Mouse (Mus musculus) hindlimb bud, embryonic 11.5 days (tissue): Measurements from ENCODE around the gene Nhp2.
"Not testable (repeated sequence)": the region's sequence is repeated elsewhere in the genome, so short reads cannot be mapped to it uniquely, and the experiment has no call there.

Source experiments
- DNase-seq: peaks from one replicate; pipeline ENCODE4 v3.0.0-alpha.2; 2012; ENCODE audit warnings: low read depth, low spot score; ENCODE audit errors: extremely low spot score

Nhp2 gene

GRCm38 (mm10) chr11:51605602-51606446 is 13.7 kb upstream of the Nhp2 start:
- DNase-seq: no peak

GRCm38 (mm10) chr11:51606447-51607095 is 13.0 kb upstream of the Nhp2 start, which contains the start of gene Hnrnpab:
TSS of gene Hnrnpab (minus strand) at chr11:51606847.
- peak; percentile 93 for DNase-seq

- no peak for DNase-seq
Measured at GRCm38 (mm10) chr11:51607096-51607738, 12.3 kb upstream of the Nhp2 start.

- no peak for DNase-seq
Measured at GRCm38 (mm10) chr11:51609266-51609909, 10.1 kb upstream of the Nhp2 start.

GRCm38 (mm10) chr11:51609940-51610339 is 9.6 kb upstream of the Nhp2 start:
- DNase-seq: not testable (repeated sequence)

GRCm38 (mm10) chr11:51614256-51614655 is 5.3 kb upstream of the Nhp2 start:
- DNase-seq: no peak

- DNase-seq: no peak
Measured at GRCm38 (mm10) chr11:51615129-51615528, 4.4 kb upstream of the Nhp2 start.

GRCm38 (mm10) chr11:51615601-51616000 is 3.9 kb upstream of the Nhp2 start:
- no peak for DNase-seq

- DNase-seq: not testable (repeated sequence)
Measured at GRCm38 (mm10) chr11:51616113-51616512, 3.4 kb upstream of the Nhp2 start.

- DNase-seq: no peak
Measured at GRCm38 (mm10) chr11:51617693-51618092, 1.8 kb upstream of the Nhp2 start.

GRCm38 (mm10) chr11:51618894-51619408 is 584 bp upstream of the Nhp2 start:
- DNase-seq: no peak

GRCm38 (mm10) chr11:51620084-51620483 is 549 bp downstream of the Nhp2 start:
- no peak for DNase-seq

GRCm38 (mm10) chr11:51621776-51622175 is 2.2 kb downstream of the Nhp2 start:
- DNase-seq: no peak

- DNase-seq: no peak
Measured at GRCm38 (mm10) chr11:51622971-51623491, 3.5 kb downstream of the Nhp2 start.

GRCm38 (mm10) chr11:51625187-51625820 is 5.8 kb downstream of the Nhp2 start:
- DNase-seq: no peak

- no peak for DNase-seq
Measured at GRCm38 (mm10) chr11:51627425-51627824, 7.9 kb downstream of the Nhp2 start.

- no peak for DNase-seq
Measured at GRCm38 (mm10) chr11:51627907-51628306, 8.4 kb downstream of the Nhp2 start.

GRCm38 (mm10) chr11:51629651-51630314 is 10.2 kb downstream of the Nhp2 start:
- no peak for DNase-seq

GRCm38 (mm10) chr11:51632130-51632753 is 12.7 kb downstream of the Nhp2 start:
- no peak for DNase-seq
